Mouse (Mus musculus) heart, embryonic 13.5 days (tissue): ENCODE results near the gene Wdr61. TPM values are rescaled to one million over a fixed set of nuclear protein-coding genes. Genes with fewer than 3 reads are reported as not detected.

ENCODE experiments used
- ATAC-seq: fragments of 200-750 bp; cut with Nextera tagmentation; 2 replicates; pipeline ENCODE4 v1.8.0; 2017; ENCODE audit warnings: moderate TSS enrichment; ENCODE audit not compliant: insufficient number of reproducible peaks, low FRiP score, low TSS enrichment; ENCODE audit errors: extremely low read depth
- H3K27ac ChIP-seq: fragments of 300-500 bp; sonication (generic); replicated peaks from 2 replicates; pipeline ENCODE4 v1.5.1; 2015; ENCODE audit warnings: moderate library complexity, mild to moderate bottlenecking, inconsistent platforms
- H3K27me3 ChIP-seq: fragments of 300-500 bp; sonication (generic); replicated peaks from 2 replicates; pipeline ENCODE4 v1.6.1; 2015; ENCODE audit warnings: mild to moderate bottlenecking, inconsistent platforms
- H3K36me3 ChIP-seq: fragments of 300-500 bp; sonication (generic); 2 replicates; pipeline ENCODE4 v1.6.1; 2015; ENCODE audit warnings: mild to moderate bottlenecking, inconsistent platforms
- H3K4me1 ChIP-seq: fragments of 300-500 bp; sonication (generic); 2 replicates; pipeline ENCODE4 v1.6.1; 2015; ENCODE audit warnings: inconsistent platforms
- H3K4me2 ChIP-seq: fragments of 300-500 bp; sonication (generic); 2 replicates; pipeline ENCODE4 v1.6.1; 2015; ENCODE audit warnings: inconsistent platforms, mild to moderate bottlenecking, moderate library complexity
- H3K4me3 ChIP-seq: fragments of 300-500 bp; sonication (generic); 2 replicates; pipeline ENCODE4 v1.5.1; 2015; ENCODE audit warnings: moderate library complexity, mild to moderate bottlenecking, inconsistent platforms
- H3K9ac ChIP-seq: fragments of 300-500 bp; sonication (generic); 2 replicates; pipeline ENCODE4 v1.6.1; 2015; ENCODE audit warnings: inconsistent platforms, mild to moderate bottlenecking, moderate library complexity
- H3K9me3 ChIP-seq: fragments of 300-500 bp; sonication (generic); 2 replicates; pipeline ENCODE4 v1.6.1; 2016; ENCODE audit warnings: inconsistent platforms
- WGBS: fragments of 180-500 bp; shearing (Covaris S2); methylation state at CpG from one replicate; pipeline ENCODE4 v1.1.7; 2015; ENCODE audit warnings: mixed read lengths; 5-methylcytosine and 5-hydroxymethylcytosine counted together
- microRNA-seq: library from miRNA; unstranded; fragments of <30 nt; microRNA quantifications from one replicate; pipeline ENCODE4, GENCODE M21; 2016
- polyA plus RNA-seq: library from polyadenylated mRNA; unstranded; fragments of >200 nt; fragmentation: Nextera tagmentation; extraction: Ambion mirVana; gene quantifications from 2 replicates; pipeline ENCODE4 v1.2.1, GENCODE M21; 2015

Wdr61 gene
- polyA plus RNA-seq, 1 experiment from 2014 or later = 91.9 TPM

DNA sequence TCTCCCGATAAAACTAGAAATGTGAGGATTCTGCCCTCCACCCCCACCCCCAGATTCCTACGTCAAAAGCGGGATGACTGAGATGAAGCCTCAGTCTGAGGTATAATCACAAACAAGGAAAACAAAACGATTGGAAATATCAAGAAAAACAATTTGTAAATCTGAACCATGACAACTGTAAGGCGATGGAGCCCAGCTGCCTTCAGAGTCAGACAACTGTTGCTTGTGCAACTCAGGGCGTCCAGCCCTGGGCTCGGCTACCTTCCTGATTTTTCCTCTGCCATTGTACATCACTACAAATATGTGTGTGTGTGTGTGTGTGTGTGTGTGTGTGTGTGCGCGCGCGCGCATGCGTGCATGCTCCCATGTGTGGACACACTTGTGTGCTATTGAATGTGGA lies 60.4 kb downstream of the Wdr61 start:
- H3K27me3 ChIP-seq = peaks cover 14% of the 10 kb centered on the region
- no peak overlapping the region for H3K9ac ChIP-seq
- no peak for ATAC-seq
- H3K4me1 ChIP-seq = no peaks in the 10 kb centered on the region
- H3K27ac ChIP-seq = no peak overlapping the region
- no peaks in the 10 kb centered on the region for H3K9me3 ChIP-seq
- no peak overlapping the region for H3K4me3 ChIP-seq
- 85% methylated on average over 13 of the region's 13 CpGs for WGBS
- no peak overlapping the region for H3K4me2 ChIP-seq
- no peaks in the 10 kb centered on the region for H3K36me3 ChIP-seq

GRCm38 (mm10) chr9:54671962-54672361 lies 62.4 kb downstream of the Wdr61 start:
- H3K4me2 ChIP-seq = no peak overlapping the region
- H3K27me3 ChIP-seq = peaks cover under 1% of the 10 kb centered on the region; the same call in 1 of the 2 replicates
- no peak overlapping the region for H3K9ac ChIP-seq
- H3K27ac ChIP-seq = no peak overlapping the region
- H3K36me3 ChIP-seq = no peaks in the 10 kb centered on the region
- no peak for ATAC-seq
- H3K4me1 ChIP-seq = no peaks in the 10 kb centered on the region
- no peaks in the 10 kb centered on the region for H3K9me3 ChIP-seq
- no peak overlapping the region for H3K4me3 ChIP-seq
- 84% methylated on average over 3 of the region's 3 CpGs for WGBS

- Histone ChIP-seq H3K4me3 (no peak overlapping the region), H3K9ac (no peak overlapping the region), H3K27me3 (no peaks in the 10 kb centered on the region), H3K36me3 (no peaks in the 10 kb centered on the region), H3K9me3 (no peaks in the 10 kb centered on the region), H3K4me1 (no peaks in the 10 kb centered on the region), H3K27ac (no peak overlapping the region), H3K4me2 (no peak overlapping the region)
- no peak for ATAC-seq
- WGBS = 79% methylated on average over 4 of the region's 4 CpGs
These were observed 65.9 kb downstream of the Wdr61 start for GRCm38 (mm10) chr9:54668455-54668854.

DNA sequence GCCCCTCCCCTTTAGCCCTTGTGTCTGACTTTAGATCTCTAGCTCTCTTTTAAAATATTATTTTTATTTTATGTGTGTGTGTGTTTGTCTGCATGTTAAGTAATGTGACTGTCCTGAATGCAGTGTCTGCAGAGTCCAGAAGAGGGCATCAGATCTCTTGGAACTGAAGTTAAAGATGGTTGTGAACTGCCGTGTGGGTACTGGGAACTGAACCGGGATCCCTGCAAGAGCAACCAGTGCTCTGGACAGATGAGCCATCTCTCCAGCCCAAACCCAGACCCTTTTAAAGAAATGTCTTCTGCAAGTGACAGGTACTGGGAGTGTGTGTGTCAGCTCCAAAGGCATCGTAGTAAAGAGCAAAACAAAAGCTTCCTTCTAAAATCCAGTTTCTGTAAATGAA lies 68.2 kb downstream of the Wdr61 start:
- Histone ChIP-seq H3K9me3 (no peaks in the 10 kb centered on the region), H3K4me1 (peaks cover 8% of the 10 kb centered on the region), H3K27ac (no peak overlapping the region), H3K9ac (no peak overlapping the region), H3K36me3 (no peaks in the 10 kb centered on the region), H3K4me3 (no peak overlapping the region), H3K4me2 (no peak overlapping the region), H3K27me3 (no peaks in the 10 kb centered on the region)
- WGBS = 86% methylated on average over 3 of the region's 3 CpGs
- no peak for ATAC-seq

Small RNAs within 50 kb of the gene (microRNA-seq; reads per million reads assigned to microRNA genes)
- not detected for gene Mir5710

Other genes starting within 250 kb of the Wdr61 start
- 5.1 and 5.6 TPM in 2 replicates for gene Dmxl2, start 232.9 kb downstream of the Wdr61 start, polyA plus RNA-seq
- not detected in 2 replicates for gene Sh2d7, start 195.5 kb downstream of the Wdr61 start, polyA plus RNA-seq
- gene Cib2, start 174.3 kb downstream of the Wdr61 start, polyA plus RNA-seq = 5.3 and 5.5 TPM in 2 replicates
- gene Idh3a, start 148.2 kb downstream of the Wdr61 start, polyA plus RNA-seq = 376 and 418 TPM in 2 replicates
- gene Acsbg1, start 72.6 kb downstream of the Wdr61 start, polyA plus RNA-seq = 0.09 and 0.14 TPM in 2 replicates
- gene Dnaja4, start 35.6 kb downstream of the Wdr61 start, polyA plus RNA-seq = 23.2 and 27.2 TPM in 2 replicates
- 17.6 and 19.7 TPM in 2 replicates for gene Crabp1, start 30.2 kb upstream of the Wdr61 start, polyA plus RNA-seq
- gene Ireb2, start 129.3 kb upstream of the Wdr61 start, polyA plus RNA-seq = 19.0 and 19.7 TPM in 2 replicates
- 2.1 and 2.5 TPM in 2 replicates for gene Hykk, start 182.8 kb upstream of the Wdr61 start, polyA plus RNA-seq
- gene Psma4, start 216.3 kb upstream of the Wdr61 start, polyA plus RNA-seq = 224 and 249 TPM in 2 replicates
- gene AY074887, start 216.5 kb upstream of the Wdr61 start, polyA plus RNA-seq = 0.59 and 0.94 TPM in 2 replicates
- 0.14 and 0.51 TPM in 2 replicates for gene Chrna5, start 246.4 kb upstream of the Wdr61 start, polyA plus RNA-seq